Mouse (Mus musculus): ENCODE measurements around the gene Tmem167b. TPM values are rescaled to one million over a fixed set of nuclear protein-coding genes. Genes with fewer than 3 reads are reported as not detected.
"Not testable (repeated sequence)": the region's sequence is repeated elsewhere in the genome, so short reads cannot be mapped to it uniquely, and the experiment has no call there.

Gene Tmem167b
- polyA plus RNA-seq, 1 experiment from 2014 or later: 23.0 TPM

DNA sequence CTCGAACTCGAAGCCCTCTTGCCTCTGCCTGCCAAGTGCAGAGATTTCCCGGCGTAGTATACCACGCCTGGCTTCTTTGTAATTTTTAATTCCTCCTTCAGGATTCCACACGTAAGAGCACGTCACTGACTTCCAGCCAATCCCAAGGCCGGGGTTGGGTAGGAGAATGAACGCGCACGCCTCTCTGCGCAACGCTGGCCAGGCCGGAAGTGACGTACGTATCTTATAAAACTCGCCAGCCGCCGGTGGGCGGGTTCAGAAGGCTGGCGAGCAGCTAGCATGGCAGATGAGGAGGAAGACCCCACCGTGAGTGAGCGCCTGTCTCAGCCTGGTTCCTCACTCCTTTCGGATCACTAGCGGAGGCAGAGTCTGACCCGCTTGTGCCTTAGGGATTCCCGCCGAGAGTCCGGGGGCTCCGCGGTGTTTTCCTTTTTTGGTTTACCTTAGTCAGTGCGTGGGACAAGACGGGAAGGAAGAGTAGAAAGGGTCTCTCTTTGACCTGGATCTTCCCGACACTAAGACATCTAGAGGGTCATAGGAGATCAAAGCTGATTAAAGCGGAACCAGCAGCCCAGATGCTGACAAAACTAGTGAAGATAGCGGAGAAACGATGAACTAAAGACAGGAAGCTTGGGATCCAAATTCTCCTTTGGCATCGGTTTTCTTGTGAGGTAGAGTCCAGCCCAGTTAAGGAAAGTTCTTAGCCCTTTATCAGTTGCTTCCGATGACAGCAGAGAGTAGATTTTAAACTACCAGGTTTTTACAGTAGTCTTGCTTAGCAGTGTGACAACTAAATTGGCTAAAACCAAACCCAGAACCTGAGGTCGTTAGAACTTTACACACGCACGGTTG is 9.4 kb upstream of the Tmem167b start, which contains the start of gene Taf13:
Taf13 (plus strand) TSS at position 256 of the 852 bp plus-strand sequence.
- Histone ChIP-seq H3K27me3 (replicated peaks; ENCODE audit: control insufficient read depth, insufficient read depth, low read length) (0 out of 2 replicates have a peak, but pooled peaks cover 2% of the 10 kb centered on the region), H3K4me1 (replicated peaks; ENCODE audit: control insufficient read depth, insufficient read depth, low read length) (peaks cover 5% of the 10 kb centered on the region), H3K9ac (ENCODE audit: low read depth, low read length) (peak within 1 kb of the TSS; percentile 86), H3K4me2 (peak within 1 kb of the TSS; percentile 92), H3K9me3 (ENCODE audit: control insufficient read depth, low read length) (no peaks in the 10 kb centered on the region), H3K4me3 (ENCODE audit: low read depth, low read length) (peak within 1 kb of the TSS; percentile 80), H3K27ac (ENCODE audit: low read depth, low read length) (0 out of 2 replicates have a peak within 1 kb of the TSS, but pooled peaks have one; percentile 27), H3K36me3 (ENCODE audit: control insufficient read depth, insufficient read depth, low read length) (no peaks in the 10 kb centered on the region)
- DNase-seq (ENCODE audit: low spot score): peak; percentile 92
- WGBS: 2% methylated on average over 42 of the region's 42 CpGs
- peak; percentile 98 for ATAC-seq (replicated peaks; ENCODE audit: low FRiP score)

DNA sequence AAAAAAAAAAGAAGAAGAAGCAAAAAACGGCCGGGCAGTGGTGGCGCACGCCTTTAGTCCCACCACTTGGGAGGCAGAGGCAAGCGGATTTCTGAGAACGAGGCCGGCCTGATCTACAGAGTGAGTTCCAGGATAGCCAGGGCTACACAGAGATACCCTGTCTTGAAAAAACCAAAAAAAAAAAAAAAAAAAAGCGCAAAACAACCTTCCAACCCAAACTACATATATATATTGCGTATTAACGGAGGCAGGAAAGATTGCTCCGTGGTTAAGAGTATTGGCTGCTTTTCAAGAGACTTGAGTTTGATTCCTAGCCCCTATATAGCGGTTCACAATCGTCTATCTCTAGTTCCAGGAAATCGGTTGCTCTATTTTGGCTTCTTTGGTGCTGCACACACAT is 8.5 kb upstream of the Tmem167b start:
- H3K27me3 ChIP-seq (replicated peaks; ENCODE audit: control insufficient read depth, insufficient read depth, low read length): 0 out of 2 replicates have a peak, but pooled peaks cover 2% of the 10 kb centered on the region
- no peak overlapping the region for H3K27ac ChIP-seq (ENCODE audit: low read depth, low read length)
- WGBS: 83% methylated on average over 14 of the region's 14 CpGs
- H3K4me3 ChIP-seq (ENCODE audit: low read depth, low read length): peak overlapping the region; percentile 80
- H3K4me2 ChIP-seq: peak overlapping the region; percentile 92
- H3K9me3 ChIP-seq (ENCODE audit: control insufficient read depth, low read length): no peaks in the 10 kb centered on the region
- no peak for DNase-seq (ENCODE audit: low spot score)
- no peaks in the 10 kb centered on the region for H3K36me3 ChIP-seq (ENCODE audit: control insufficient read depth, insufficient read depth, low read length)
- no peak overlapping the region for H3K9ac ChIP-seq (ENCODE audit: low read depth, low read length)
- ATAC-seq (replicated peaks; ENCODE audit: low FRiP score): no peak
- H3K4me1 ChIP-seq (replicated peaks; ENCODE audit: control insufficient read depth, insufficient read depth, low read length): peaks cover 5% of the 10 kb centered on the region

DNA sequence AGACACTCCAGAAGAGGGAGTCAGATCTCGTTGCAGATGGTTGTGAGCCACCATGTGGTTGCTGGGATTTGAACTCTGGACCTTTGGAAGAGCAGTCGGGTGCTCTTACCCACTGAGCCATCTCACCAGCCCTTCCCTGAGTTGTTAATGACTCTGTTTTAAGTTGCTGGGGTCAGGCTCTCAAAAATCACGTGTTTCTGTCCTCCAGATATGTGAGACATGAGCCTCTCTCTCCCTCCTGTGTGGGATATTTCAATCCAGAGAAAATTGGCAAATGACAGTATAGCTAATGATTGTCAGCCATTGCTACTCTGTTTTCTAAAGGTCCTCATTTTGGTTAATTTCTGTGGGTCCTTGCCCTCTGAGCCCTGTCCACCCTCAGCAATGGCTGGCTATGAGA is 7.4 kb upstream of the Tmem167b start:
- ATAC-seq (replicated peaks; ENCODE audit: low FRiP score); H3K36me3 ChIP-seq (ENCODE audit: control insufficient read depth, insufficient read depth, low read length); H3K4me2 ChIP-seq; H3K27me3 ChIP-seq (replicated peaks; ENCODE audit: control insufficient read depth, insufficient read depth, low read length); DNase-seq (ENCODE audit: low spot score); H3K4me1 ChIP-seq (replicated peaks; ENCODE audit: control insufficient read depth, insufficient read depth, low read length); H3K9ac ChIP-seq (ENCODE audit: low read depth, low read length); H3K27ac ChIP-seq (ENCODE audit: low read depth, low read length); H3K4me3 ChIP-seq (ENCODE audit: low read depth, low read length); H3K9me3 ChIP-seq (ENCODE audit: control insufficient read depth, low read length): not testable (repeated sequence)
- 48% methylated on average over 2 of the region's 3 CpGs for WGBS

DNA sequence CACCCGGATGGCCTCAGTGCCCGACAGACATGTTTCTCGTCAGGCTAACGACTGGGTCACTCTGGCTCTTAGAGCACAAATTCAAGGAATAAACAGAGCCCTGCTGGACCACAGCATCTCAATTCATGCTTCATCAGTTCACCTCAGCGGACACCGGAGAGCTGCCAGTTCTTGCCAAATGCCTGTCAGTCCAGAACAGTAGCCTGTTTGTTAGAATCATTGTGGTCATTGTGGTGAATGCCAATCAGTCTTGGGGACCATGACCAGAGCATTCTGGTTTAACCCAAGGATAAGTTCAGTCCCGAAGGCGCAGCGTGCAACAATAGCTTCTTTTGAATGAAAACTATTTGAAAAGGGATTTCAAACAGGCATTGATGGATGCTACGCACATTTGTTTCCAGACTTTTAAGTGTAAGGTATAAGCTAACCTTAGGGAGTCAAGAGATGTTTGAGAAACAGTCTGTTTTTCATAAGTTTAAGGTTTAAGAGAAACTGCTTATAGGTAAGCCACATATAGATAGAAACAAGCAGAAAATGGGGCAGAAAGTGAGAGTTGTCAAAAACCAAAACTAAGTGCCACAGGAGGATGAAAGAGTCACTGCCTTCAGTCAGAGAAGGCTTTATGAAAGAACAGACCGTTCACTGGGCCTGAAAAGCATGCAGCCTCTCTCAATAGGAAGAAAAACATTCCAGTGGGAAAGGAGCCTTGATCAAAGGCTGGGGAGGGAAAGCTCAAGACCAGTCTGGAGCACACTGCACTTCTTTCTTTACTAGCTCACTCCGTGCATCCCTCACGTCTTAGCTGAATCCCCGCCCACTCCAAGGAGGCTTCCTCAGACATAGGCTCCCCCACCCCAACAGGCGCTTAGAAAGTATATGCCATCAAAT is 6.0 kb upstream of the Tmem167b start:
- DNase-seq (ENCODE audit: low spot score): no peak
- 66% methylated on average over 15 of the region's 15 CpGs for WGBS

DNA sequence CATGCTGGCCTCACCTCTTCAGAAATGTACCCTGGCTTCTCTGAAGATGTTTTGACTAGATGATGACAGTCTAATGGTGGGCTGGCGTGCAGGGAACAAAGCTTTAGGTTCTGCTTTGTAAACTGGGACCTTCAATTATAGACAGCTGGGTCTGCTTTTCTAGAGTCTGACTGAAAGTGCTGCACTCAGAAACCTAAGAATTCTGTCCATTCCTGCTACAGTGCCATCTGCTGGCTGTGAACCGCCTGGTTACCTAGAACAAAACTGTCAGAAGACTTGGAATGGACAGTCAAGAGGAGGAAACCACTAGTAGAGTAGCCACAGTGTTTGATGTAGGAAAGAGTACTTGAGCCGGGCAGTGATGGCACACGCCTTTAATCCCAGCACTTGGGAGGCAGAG is 1.0 kb upstream of the Tmem167b start:
- ATAC-seq (replicated peaks; ENCODE audit: low FRiP score) (peak; percentile 26), DNase-seq (ENCODE audit: low spot score) (peak; percentile 58)
- peak overlapping the region; percentile 72 for H3K4me3 ChIP-seq (ENCODE audit: low read depth, low read length)
- peaks cover 4% of the 10 kb centered on the region; the same call in 1 of the 2 replicates for H3K36me3 ChIP-seq (ENCODE audit: control insufficient read depth, insufficient read depth, low read length)
- peaks cover 9% of the 10 kb centered on the region for H3K4me1 ChIP-seq (replicated peaks; ENCODE audit: control insufficient read depth, insufficient read depth, low read length)
- no peaks in the 10 kb centered on the region for H3K9me3 ChIP-seq (ENCODE audit: control insufficient read depth, low read length)
- no peaks in the 10 kb centered on the region for H3K27me3 ChIP-seq (replicated peaks; ENCODE audit: control insufficient read depth, insufficient read depth, low read length)
- peak overlapping the region; percentile 59 for H3K9ac ChIP-seq (ENCODE audit: low read depth, low read length)
- H3K27ac ChIP-seq (ENCODE audit: low read depth, low read length): peak overlapping the region; percentile 92
- WGBS: 4% methylated on average over 4 of the region's 4 CpGs
- peak overlapping the region; percentile 90 for H3K4me2 ChIP-seq

More for the DNA sequence above, 6.0 kb upstream of the Tmem167b start:
- 0 out of 2 replicates have a peak overlapping the region, but pooled peaks have one; percentile 25 for H3K9ac ChIP-seq (ENCODE audit: low read depth, low read length)
- H3K4me1 ChIP-seq (replicated peaks; ENCODE audit: control insufficient read depth, insufficient read depth, low read length): peaks cover 5% of the 10 kb centered on the region
- H3K36me3 ChIP-seq (ENCODE audit: control insufficient read depth, insufficient read depth, low read length): no peaks in the 10 kb centered on the region
- H3K4me2 ChIP-seq: no peak overlapping the region
- no peak for ATAC-seq (replicated peaks; ENCODE audit: low FRiP score)
- H3K27ac ChIP-seq (ENCODE audit: low read depth, low read length): no peak overlapping the region
- 0 out of 2 replicates have a peak, but pooled peaks cover 2% of the 10 kb centered on the region for H3K27me3 ChIP-seq (replicated peaks; ENCODE audit: control insufficient read depth, insufficient read depth, low read length)
- H3K4me3 ChIP-seq (ENCODE audit: low read depth, low read length): no peak overlapping the region
- H3K9me3 ChIP-seq (ENCODE audit: control insufficient read depth, low read length): no peaks in the 10 kb centered on the region

DNA sequence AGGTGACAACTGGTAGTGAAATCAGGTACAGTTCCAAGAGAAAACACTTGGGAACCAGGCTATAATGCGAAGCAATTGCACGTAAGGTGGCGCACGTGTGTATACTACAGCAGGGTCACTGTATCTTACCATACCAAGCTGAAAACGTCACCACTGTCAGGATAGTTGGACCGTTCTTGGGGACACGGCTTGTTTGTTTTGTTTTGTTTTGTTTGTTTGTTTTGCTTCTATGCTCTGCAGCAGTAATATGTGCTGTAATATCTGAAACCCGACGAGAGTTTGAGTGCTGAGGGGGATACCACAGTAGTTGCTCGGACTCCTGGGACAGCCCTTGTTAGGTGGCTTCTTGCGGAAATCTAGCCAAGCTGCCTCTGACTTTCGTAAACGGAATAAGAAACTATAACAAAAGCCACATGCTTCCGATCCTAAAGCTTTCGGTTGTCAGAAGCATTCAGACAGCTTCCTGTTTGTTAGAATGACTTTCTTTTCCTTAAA is 558 bp upstream of the Tmem167b start:
- Histone ChIP-seq H3K4me3 (ENCODE audit: low read depth, low read length) (peak overlapping the region; percentile 72), H3K27me3 (replicated peaks; ENCODE audit: control insufficient read depth, insufficient read depth, low read length) (no peaks in the 10 kb centered on the region), H3K4me2 (peak overlapping the region; percentile 90), H3K9me3 (ENCODE audit: control insufficient read depth, low read length) (no peaks in the 10 kb centered on the region), H3K36me3 (ENCODE audit: control insufficient read depth, insufficient read depth, low read length) (peaks cover 6% of the 10 kb centered on the region; the same call in 1 of the 2 replicates), H3K27ac (ENCODE audit: low read depth, low read length) (peak overlapping the region; percentile 92), H3K9ac (ENCODE audit: low read depth, low read length) (peak overlapping the region; percentile 59), H3K4me1 (replicated peaks; ENCODE audit: control insufficient read depth, insufficient read depth, low read length) (peaks cover 9% of the 10 kb centered on the region)
- WGBS: 5% methylated on average over 15 of the region's 15 CpGs
- no peak for DNase-seq (ENCODE audit: low spot score)
- peak; percentile 69 for ATAC-seq (replicated peaks; ENCODE audit: low FRiP score)

DNA sequence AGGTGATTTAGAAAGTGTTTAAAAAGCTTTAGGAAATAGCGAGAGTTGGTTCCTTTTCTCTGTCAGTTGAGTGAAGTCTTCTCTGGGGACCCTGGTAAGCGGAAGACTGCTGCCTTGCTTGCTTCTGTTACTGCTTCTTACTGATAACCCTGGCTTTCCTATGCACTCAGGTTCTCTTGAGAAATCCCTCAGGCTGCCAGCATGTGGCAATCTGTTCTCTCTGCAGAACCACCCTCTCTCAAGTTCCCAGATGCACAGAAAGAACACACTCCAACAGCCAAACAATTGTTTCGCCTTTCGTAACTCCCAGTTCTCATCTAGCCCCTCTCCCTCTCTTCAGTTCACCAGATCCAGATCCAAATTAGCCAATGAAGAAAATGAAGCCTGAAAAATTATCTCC is 4.4 kb downstream of the Tmem167b start:
- H3K27ac ChIP-seq (ENCODE audit: low read depth, low read length): peak overlapping the region; percentile 56; the same call in 1 of the 2 replicates
- no peak overlapping the region for H3K4me3 ChIP-seq (ENCODE audit: low read depth, low read length)
- no peaks in the 10 kb centered on the region for H3K27me3 ChIP-seq (replicated peaks; ENCODE audit: control insufficient read depth, insufficient read depth, low read length)
- no peak for ATAC-seq (replicated peaks; ENCODE audit: low FRiP score)
- DNase-seq (ENCODE audit: low spot score): no peak
- 0 out of 2 replicates have a peak overlapping the region, but pooled peaks have one; percentile 10 for H3K4me2 ChIP-seq
- 83% methylated on average over 4 of the region's 4 CpGs for WGBS
- peaks cover 6% of the 10 kb centered on the region; the same call in 1 of the 2 replicates for H3K36me3 ChIP-seq (ENCODE audit: control insufficient read depth, insufficient read depth, low read length)
- H3K9ac ChIP-seq (ENCODE audit: low read depth, low read length): no peak overlapping the region
- H3K9me3 ChIP-seq (ENCODE audit: control insufficient read depth, low read length): no peaks in the 10 kb centered on the region
- H3K4me1 ChIP-seq (replicated peaks; ENCODE audit: control insufficient read depth, insufficient read depth, low read length): peaks cover 9% of the 10 kb centered on the region
